Mouse (Mus musculus) liver, embryonic 14.5 days (tissue): ENCODE data around the gene Spx. TPM values are rescaled to one million over a fixed set of nuclear protein-coding genes. Genes with fewer than 3 reads are reported as not detected.
A peak's percentile ranks its signal among the peaks of the same experiment; 100 is the strongest.

ENCODE experiments used
- ATAC-seq: fragments of 200-750 bp; cut with Nextera tagmentation; 2 replicates; pipeline ENCODE4 v1.8.0; 2017; ENCODE audit warnings: moderate number of reproducible peaks, mild to moderate bottlenecking, moderate library complexity; ENCODE audit not compliant: insufficient read depth
- DNase-seq, 3 experiments: peaks; one replicate each; pipeline ENCODE4 v3.0.0-alpha.2; 2012 to 2013; ENCODE audit warnings: low read depth in 3 of 3, low spot score in 3 of 3
- H3K27ac ChIP-seq: fragments of 300-500 bp; sonication (generic); 2 replicates; pipeline ENCODE4 v1.5.1; 2014; ENCODE audit warnings: moderate library complexity, mild to moderate bottlenecking, control low read depth, inconsistent platforms
- H3K27me3 ChIP-seq: fragments of 300-500 bp; sonication (generic); 2 replicates; pipeline ENCODE4 v1.6.1; 2014; ENCODE audit warnings: mild to moderate bottlenecking, low read length, moderate library complexity; ENCODE audit not compliant: control insufficient read depth, insufficient read depth
- H3K36me3 ChIP-seq: fragments of 300-500 bp; sonication (generic); replicated peaks from 2 replicates; pipeline ENCODE4 v1.6.1; 2014; ENCODE audit warnings: low read depth; ENCODE audit not compliant: control insufficient read depth, insufficient read depth
- H3K4me1 ChIP-seq, 2 experiments: fragments of 200-500 bp in 1 of 2; fragments of 300-500 bp in 1 of 2; sonication (generic) in 1 of 2; replicated peaks; 2 replicates each; pipeline ENCODE4 v1.6.1; 2012 to 2014; ENCODE audit warnings: antibody characterized with exemption in 1 of 2, inconsistent platforms in 1 of 2, low read length in 1 of 2; ENCODE audit not compliant: control insufficient read depth in 2 of 2, insufficient read depth in 2 of 2
- H3K4me2 ChIP-seq: fragments of 300-500 bp; sonication (generic); 2 replicates; pipeline ENCODE4 v1.6.1; 2014; ENCODE audit warnings: low read depth, mild to moderate bottlenecking, control low read depth, moderate library complexity
- H3K4me3 ChIP-seq, 2 experiments: fragments of 200-500 bp in 1 of 2; fragments of 300-500 bp in 1 of 2; sonication (generic) in 1 of 2; 2 replicates each; pipeline ENCODE4 v1.5.1; 2012 to 2014; ENCODE audit warnings: low read depth in 2 of 2, low read length in 2 of 2, mild to moderate bottlenecking in 2 of 2, control low read depth in 1 of 2, inconsistent platforms in 1 of 2, moderate library complexity in 1 of 2; ENCODE audit not compliant: insufficient read depth in 1 of 2
- H3K9ac ChIP-seq: fragments of 300-500 bp; sonication (generic); replicated peaks from 2 replicates; pipeline ENCODE4 v1.6.1; 2014; ENCODE audit warnings: mild to moderate bottlenecking, control low read depth, moderate library complexity
- H3K9me3 ChIP-seq: fragments of 300-500 bp; sonication (generic); 2 replicates; pipeline ENCODE4 v1.6.1; 2016; ENCODE audit warnings: low read length, mixed read lengths; ENCODE audit not compliant: control insufficient read depth
- CTCF ChIP-seq: IDR thresholded peaks from 2 replicates; pipeline ENCODE4 v1.5.1; 2016; ENCODE audit warnings: antibody characterized with exemption, low read depth, control low read depth
- EP300 ChIP-seq: IDR thresholded peaks from 2 replicates; pipeline ENCODE4 v1.6.1; 2016; ENCODE audit warnings: antibody characterized with exemption, low read depth
- WGBS: fragments of 180-500 bp; shearing (Covaris S2); extraction: QIAGEN DNeasy Blood & Tissue Kit; methylation state at CpG from one replicate; pipeline ENCODE4 v1.1.7; 2014; ENCODE audit not compliant: insufficient replicate concordance; 5-methylcytosine and 5-hydroxymethylcytosine counted together
- polyA plus RNA-seq, 2 experiments: library from polyadenylated mRNA; depleted of rRNA in 1 of 2; stranded (reverse) in 1 of 2; unstranded in 1 of 2; fragments of >200 nt; fragmentation: Nextera tagmentation in 1 of 2; extraction: Ambion mirVana in 1 of 2; gene quantifications; 2 replicates each; pipeline versions ENCODE4 v1.2.1 to v1.2.3; 2012 to 2014

Spx gene
- polyA plus RNA-seq, 2 experiments, result 0.29 to 0.65 TPM

- Histone ChIP-seq H3K36me3 (no peaks in the 10 kb centered on the region; the same call in 1 of the 2 replicates), H3K4me3 (no peak overlapping the region), H3K9me3 (no peaks in the 10 kb centered on the region), H3K27ac (no peak overlapping the region), H3K4me2 (no peak overlapping the region), H3K9ac (no peak overlapping the region), H3K4me1 (no peaks in the 10 kb centered on the region), H3K27me3 (no peaks in the 10 kb centered on the region)
- 66% methylated on average over 7 of the region's 7 CpGs for WGBS
- ATAC-seq, result no peak
- no peak for TF ChIP-seq EP300
- no peak for TF ChIP-seq CTCF
- no peak for DNase-seq
Measured at GRCm38 (mm10) chr6:142458010-142458409, 44.8 kb downstream of the Spx start.

GRCm38 (mm10) chr6:142459017-142459678 is 45.9 kb downstream of the Spx start:
- H3K9ac ChIP-seq, result no peak overlapping the region
- no peak overlapping the region for H3K27ac ChIP-seq
- WGBS, result 53% methylated on average over 14 of the region's 14 CpGs
- no peak overlapping the region for H3K4me2 ChIP-seq
- TF ChIP-seq CTCF, result no peak
- H3K4me1 ChIP-seq, result no peaks in the 10 kb centered on the region
- no peak overlapping the region for H3K4me3 ChIP-seq
- H3K9me3 ChIP-seq, result no peaks in the 10 kb centered on the region
- no peaks in the 10 kb centered on the region for H3K27me3 ChIP-seq
- peak; percentile 41; the same call in 1 of the 2 replicates for ATAC-seq
- H3K36me3 ChIP-seq, result no peaks in the 10 kb centered on the region; the same call in 1 of the 2 replicates
- DNase-seq, result no peak

- no peaks in the 10 kb centered on the region for H3K27me3 ChIP-seq
- ATAC-seq, result no peak
- no peak overlapping the region for H3K4me3 ChIP-seq
- H3K27ac ChIP-seq, result no peak overlapping the region
- no peaks in the 10 kb centered on the region for H3K4me1 ChIP-seq
- WGBS, result 58% methylated on average over 6 of the region's 6 CpGs
- H3K9ac ChIP-seq, result no peak overlapping the region
- no peaks in the 10 kb centered on the region; the same call in 1 of the 2 replicates for H3K36me3 ChIP-seq
- no peak for TF ChIP-seq CTCF
- TF ChIP-seq EP300, result no peak
- DNase-seq, result no peak
- H3K4me2 ChIP-seq, result no peak overlapping the region
- H3K9me3 ChIP-seq, result no peaks in the 10 kb centered on the region
Measured at GRCm38 (mm10) chr6:142462194-142462593, 49.0 kb downstream of the Spx start.

Other genes starting within 250 kb of the Spx start
- not detected in 2 replicates for gene Slco1a6, start 204.9 kb upstream of the Spx start, polyA plus RNA-seq (2012; rRNA removed)
- gene Slco1a6, start 204.9 kb upstream of the Spx start, polyA plus RNA-seq (2014; fragmentation: Nextera tagmentation; extraction: Ambion mirVana), result not detected in 2 replicates
- 0.08 and 0.16 TPM in 2 replicates for gene Iapp, start 115.0 kb upstream of the Spx start, polyA plus RNA-seq (2012; rRNA removed)
- gene Iapp, start 115.0 kb upstream of the Spx start, polyA plus RNA-seq (2014; fragmentation: Nextera tagmentation; extraction: Ambion mirVana), result not detected in 2 replicates
- gene Slco1a5, start 90.5 kb upstream of the Spx start, polyA plus RNA-seq (2012; rRNA removed), result not detected in 2 replicates
- not detected in 2 replicates for gene Slco1a5, start 90.5 kb upstream of the Spx start, polyA plus RNA-seq (2014; fragmentation: Nextera tagmentation; extraction: Ambion mirVana)
- 1.5 and 2.5 TPM in 2 replicates for gene Pyroxd1, start 67.8 kb upstream of the Spx start, polyA plus RNA-seq (2012; rRNA removed)
- 6.1 and 6.4 TPM in 2 replicates for gene Pyroxd1, start 67.8 kb upstream of the Spx start, polyA plus RNA-seq (2014; fragmentation: Nextera tagmentation; extraction: Ambion mirVana)
- gene Recql, start 26.4 kb upstream of the Spx start, polyA plus RNA-seq (2012; rRNA removed), result 7.1 and 10.1 TPM in 2 replicates
- 14.2 and 17.0 TPM in 2 replicates for gene Recql, start 26.4 kb upstream of the Spx start, polyA plus RNA-seq (2014; fragmentation: Nextera tagmentation; extraction: Ambion mirVana)
- gene Golt1b, start 26.2 kb upstream of the Spx start, polyA plus RNA-seq (2012; rRNA removed), result 7.0 and 7.9 TPM in 2 replicates
- gene Golt1b, start 26.2 kb upstream of the Spx start, polyA plus RNA-seq (2014; fragmentation: Nextera tagmentation; extraction: Ambion mirVana), result 39.4 and 40.1 TPM in 2 replicates
- 20.9 and 22.4 TPM in 2 replicates for gene Gys2, start 59.7 kb downstream of the Spx start, polyA plus RNA-seq (2012; rRNA removed)
- 38.8 and 43.6 TPM in 2 replicates for gene Gys2, start 59.7 kb downstream of the Spx start, polyA plus RNA-seq (2014; fragmentation: Nextera tagmentation; extraction: Ambion mirVana)
- 13.7 and 16.0 TPM in 2 replicates for gene Ldhb, start 94.5 kb downstream of the Spx start, polyA plus RNA-seq (2012; rRNA removed)
- gene Ldhb, start 94.5 kb downstream of the Spx start, polyA plus RNA-seq (2014; fragmentation: Nextera tagmentation; extraction: Ambion mirVana), result 20.8 and 22.3 TPM in 2 replicates
- 0.87 and 0.89 TPM in 2 replicates for gene Kcnj8, start 158.2 kb downstream of the Spx start, polyA plus RNA-seq (2012; rRNA removed)
- gene Kcnj8, start 158.2 kb downstream of the Spx start, polyA plus RNA-seq (2014; fragmentation: Nextera tagmentation; extraction: Ambion mirVana), result 1.6 TPM in 2 replicates